Mouse (Mus musculus) kidney, embryonic 16.5 days (tissue): ENCODE measurements around the gene Kmt5b. TPM values are rescaled to one million over a fixed set of nuclear protein-coding genes. Genes with fewer than 3 reads are reported as not detected.

Source experiments
- ATAC-seq: fragments of 200-750 bp; cut with Nextera tagmentation; 2 replicates; pipeline ENCODE4 v1.8.0; 2017; ENCODE audit warnings: moderate TSS enrichment; ENCODE audit not compliant: low FRiP score, low TSS enrichment
- H3K27ac ChIP-seq: fragments of 300-500 bp; sonication (generic); 2 replicates; pipeline ENCODE4 v1.5.1; 2014; ENCODE audit warnings: low read length
- H3K27me3 ChIP-seq: fragments of 300-500 bp; sonication (generic); 2 replicates; pipeline ENCODE4 v1.6.1; 2014; ENCODE audit warnings: low read length, control low read depth, mixed read lengths; ENCODE audit not compliant: insufficient read depth
- H3K36me3 ChIP-seq: fragments of 300-500 bp; sonication (generic); 2 replicates; pipeline ENCODE4 v1.6.1; 2014; ENCODE audit warnings: low read length, control low read depth, mixed read lengths; ENCODE audit not compliant: insufficient read depth
- H3K4me1 ChIP-seq: fragments of 300-500 bp; sonication (generic); 2 replicates; pipeline ENCODE4 v1.6.1; 2014; ENCODE audit warnings: low read length, control low read depth, mixed read lengths; ENCODE audit not compliant: insufficient read depth
- H3K4me2 ChIP-seq: fragments of 300-500 bp; sonication (generic); replicated peaks from 2 replicates; pipeline ENCODE4 v1.6.1; 2014; ENCODE audit warnings: low read depth, low read length
- H3K4me3 ChIP-seq: fragments of 300-500 bp; sonication (generic); 2 replicates; pipeline ENCODE4 v1.5.1; 2014; ENCODE audit warnings: mild to moderate bottlenecking, low read length
- H3K9ac ChIP-seq: fragments of 300-500 bp; sonication (generic); replicated peaks from 2 replicates; pipeline ENCODE4 v1.6.1; 2014; ENCODE audit warnings: low read length
- H3K9me3 ChIP-seq: fragments of 300-500 bp; sonication (generic); 2 replicates; pipeline ENCODE4 v1.6.1; 2016; ENCODE audit warnings: low read length, control low read depth
- WGBS: fragments of 180-500 bp; shearing (Covaris S2); extraction: QIAGEN DNeasy Blood & Tissue Kit; methylation state at CpG from one replicate; pipeline ENCODE4 v1.1.7; 2014; 5-methylcytosine and 5-hydroxymethylcytosine counted together
- polyA plus RNA-seq: library from polyadenylated mRNA; unstranded; fragments of >200 nt; fragmentation: Nextera tagmentation; extraction: Ambion mirVana; gene quantifications from 2 replicates; pipeline ENCODE4 v1.2.1, GENCODE M21; 2015

The Kmt5b gene
- polyA plus RNA-seq, 1 experiment from 2014 or later: 28.1 TPM

GRCm38 (mm10) chr19:3739650-3740049, 27.6 kb upstream of the Kmt5b start:
- no peak overlapping the region for H3K4me2 ChIP-seq
- H3K27me3 ChIP-seq: no peaks in the 10 kb centered on the region
- ATAC-seq: no peak
- 87% methylated on average over 7 of the region's 7 CpGs for WGBS
- no peak overlapping the region for H3K9ac ChIP-seq
- no peaks in the 10 kb centered on the region for H3K4me1 ChIP-seq
- no peaks in the 10 kb centered on the region for H3K9me3 ChIP-seq
- H3K27ac ChIP-seq: no peak overlapping the region
- H3K36me3 ChIP-seq: no peaks in the 10 kb centered on the region
- H3K4me3 ChIP-seq: no peak overlapping the region

DNA sequence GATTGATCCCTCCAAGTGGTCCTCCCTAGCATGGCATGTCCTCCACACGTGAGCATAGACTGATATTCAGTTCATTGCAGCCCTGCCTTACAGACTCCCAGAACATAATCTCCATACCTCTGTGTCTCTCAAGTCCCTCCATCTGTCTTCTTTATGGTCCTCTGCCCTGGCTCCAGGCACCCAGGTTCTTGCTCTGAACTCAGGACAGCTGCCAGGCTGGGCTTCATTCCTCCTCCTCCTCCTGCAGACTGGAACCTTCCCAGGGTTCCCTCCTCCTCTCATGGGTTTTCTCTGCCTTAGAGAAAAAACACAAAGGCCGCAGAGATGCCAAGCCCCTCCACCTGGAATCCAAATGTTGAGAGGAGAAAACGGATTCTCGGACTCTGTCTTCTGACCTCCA, 24.5 kb upstream of the Kmt5b start:
- no peak for ATAC-seq
- Histone ChIP-seq H3K4me3 (no peak overlapping the region), H3K4me1 (no peaks in the 10 kb centered on the region), H3K27ac (no peak overlapping the region), H3K9me3 (no peaks in the 10 kb centered on the region), H3K9ac (no peak overlapping the region), H3K4me2 (no peak overlapping the region), H3K36me3 (no peaks in the 10 kb centered on the region), H3K27me3 (no peaks in the 10 kb centered on the region)
- WGBS: 37% methylated on average over 4 of the region's 4 CpGs

- Histone ChIP-seq H3K27me3 (no peaks in the 10 kb centered on the region), H3K9ac (no peak overlapping the region), H3K4me1 (no peaks in the 10 kb centered on the region), H3K36me3 (no peaks in the 10 kb centered on the region), H3K27ac (no peak overlapping the region), H3K4me2 (no peak overlapping the region), H3K4me3 (no peak overlapping the region), H3K9me3 (0 out of 2 replicates have a peak, but pooled peaks cover under 1% of the 10 kb centered on the region)
- 86% methylated on average over 7 of the region's 7 CpGs for WGBS
- no peak for ATAC-seq
Observed at GRCm38 (mm10) chr19:3743362-3743761, 23.9 kb upstream of the Kmt5b start.

GRCm38 (mm10) chr19:3743851-3744512, 23.2 kb upstream of the Kmt5b start:
- Histone ChIP-seq H3K9ac (peak overlapping the region; percentile 71), H3K9me3 (0 out of 2 replicates have a peak, but pooled peaks cover 2% of the 10 kb centered on the region), H3K4me3 (peak overlapping the region; percentile 55), H3K36me3 (no peaks in the 10 kb centered on the region), H3K4me2 (peak overlapping the region; percentile 55), H3K4me1 (no peaks in the 10 kb centered on the region), H3K27ac (peak overlapping the region; percentile 79), H3K27me3 (no peaks in the 10 kb centered on the region)
- 1% methylated on average over 13 of the region's 13 CpGs for WGBS
- ATAC-seq: peak; percentile 65; the same call in 1 of the 2 replicates

DNA sequence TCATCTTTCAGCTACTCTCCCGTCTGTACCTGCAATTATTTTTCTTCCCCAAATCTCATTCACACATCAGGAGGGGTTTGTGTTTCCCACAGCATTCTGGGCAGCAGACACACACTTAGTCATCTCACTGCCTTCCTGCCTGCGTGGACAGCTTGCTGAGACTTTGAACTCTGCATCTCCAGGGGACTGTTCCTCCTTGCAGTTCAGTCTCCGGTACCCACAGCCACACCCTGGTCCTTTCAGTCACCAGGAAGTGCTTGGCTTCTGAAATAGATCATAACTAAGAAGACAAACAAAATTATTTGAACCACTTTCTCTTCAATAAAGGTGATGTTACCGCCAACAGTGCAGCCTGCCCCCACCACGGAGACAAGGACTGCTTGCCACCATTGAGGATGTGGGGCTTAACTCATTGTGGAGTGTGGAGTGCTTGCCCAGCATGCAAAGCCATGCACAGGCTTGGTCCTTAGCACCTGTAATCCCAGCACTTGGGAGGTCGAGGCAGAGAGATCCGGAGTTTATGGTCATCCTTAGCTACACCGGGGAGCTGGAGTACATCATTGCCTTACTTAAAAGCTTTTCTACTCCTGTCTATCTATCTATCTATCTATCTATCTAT, 14.5 kb upstream of the Kmt5b start:
- Histone ChIP-seq H3K27me3 (no peaks in the 10 kb centered on the region), H3K9ac (no peak overlapping the region), H3K27ac (no peak overlapping the region), H3K4me2 (no peak overlapping the region), H3K4me3 (no peak overlapping the region), H3K4me1 (no peaks in the 10 kb centered on the region), H3K9me3 (0 out of 2 replicates have a peak, but pooled peaks cover 2% of the 10 kb centered on the region), H3K36me3 (no peaks in the 10 kb centered on the region)
- WGBS: 43% methylated on average over 8 of the region's 8 CpGs
- no peak for ATAC-seq

- no peak for ATAC-seq
- no peaks in the 10 kb centered on the region for H3K27me3 ChIP-seq
- no peak overlapping the region for H3K4me2 ChIP-seq
- no peak overlapping the region for H3K27ac ChIP-seq
- H3K36me3 ChIP-seq: no peaks in the 10 kb centered on the region
- 73% methylated on average over 1 of the region's 1 CpGs for WGBS
- no peak overlapping the region for H3K9ac ChIP-seq
- H3K9me3 ChIP-seq: 0 out of 2 replicates have a peak, but pooled peaks cover 2% of the 10 kb centered on the region
- H3K4me1 ChIP-seq: no peaks in the 10 kb centered on the region
- H3K4me3 ChIP-seq: no peak overlapping the region
Observed at GRCm38 (mm10) chr19:3753240-3753633, 14.0 kb upstream of the Kmt5b start.

DNA sequence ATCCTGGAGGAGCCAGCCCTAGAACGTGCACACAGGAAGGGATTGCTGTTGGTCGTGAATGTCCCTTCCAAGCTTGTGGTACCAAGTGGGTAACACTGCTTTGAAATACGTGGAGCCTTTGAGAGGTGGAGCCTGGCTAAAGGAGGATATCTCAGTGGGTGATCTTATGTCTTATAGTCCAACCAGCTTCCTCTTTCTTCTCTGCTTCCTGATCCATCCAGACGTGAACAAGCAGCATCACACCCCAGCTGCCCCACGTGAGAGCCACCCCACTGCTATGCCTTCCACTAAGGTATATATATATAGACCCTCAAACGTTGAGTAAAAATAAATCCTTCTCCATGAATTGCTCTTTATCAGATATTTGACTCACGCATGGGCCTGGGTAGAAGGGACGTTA, 13.5 kb upstream of the Kmt5b start:
- 42% methylated on average over 8 of the region's 8 CpGs for WGBS
- no peaks in the 10 kb centered on the region for H3K9me3 ChIP-seq
- H3K9ac ChIP-seq: no peak overlapping the region
- no peaks in the 10 kb centered on the region for H3K4me1 ChIP-seq
- H3K4me2 ChIP-seq: no peak overlapping the region
- no peak for ATAC-seq
- H3K27ac ChIP-seq: no peak overlapping the region
- H3K27me3 ChIP-seq: no peaks in the 10 kb centered on the region
- no peak overlapping the region for H3K4me3 ChIP-seq
- no peaks in the 10 kb centered on the region for H3K36me3 ChIP-seq

DNA sequence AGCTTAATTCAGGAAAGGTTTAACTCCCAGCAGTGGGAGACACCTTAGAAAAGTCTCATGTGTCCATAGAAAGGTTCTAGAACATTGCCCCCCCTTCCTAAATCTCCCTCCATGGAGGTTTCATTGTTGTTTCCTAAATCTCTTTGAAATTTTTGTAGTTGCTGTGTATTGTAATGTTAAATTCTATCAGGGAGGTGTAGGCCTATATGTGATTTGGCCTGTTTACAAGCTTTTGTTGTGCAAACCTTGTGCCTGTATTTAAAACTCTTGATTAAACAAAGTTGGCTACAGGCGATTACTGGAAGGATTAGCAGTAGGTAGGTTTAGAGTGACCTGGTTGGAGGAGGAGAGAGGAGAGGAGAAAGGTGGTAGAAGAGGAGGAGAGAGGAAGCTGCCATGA, 9.4 kb upstream of the Kmt5b start:
- H3K9ac ChIP-seq: no peak overlapping the region
- WGBS: 62% methylated on average over 1 of the region's 1 CpGs
- no peak for ATAC-seq

DNA sequence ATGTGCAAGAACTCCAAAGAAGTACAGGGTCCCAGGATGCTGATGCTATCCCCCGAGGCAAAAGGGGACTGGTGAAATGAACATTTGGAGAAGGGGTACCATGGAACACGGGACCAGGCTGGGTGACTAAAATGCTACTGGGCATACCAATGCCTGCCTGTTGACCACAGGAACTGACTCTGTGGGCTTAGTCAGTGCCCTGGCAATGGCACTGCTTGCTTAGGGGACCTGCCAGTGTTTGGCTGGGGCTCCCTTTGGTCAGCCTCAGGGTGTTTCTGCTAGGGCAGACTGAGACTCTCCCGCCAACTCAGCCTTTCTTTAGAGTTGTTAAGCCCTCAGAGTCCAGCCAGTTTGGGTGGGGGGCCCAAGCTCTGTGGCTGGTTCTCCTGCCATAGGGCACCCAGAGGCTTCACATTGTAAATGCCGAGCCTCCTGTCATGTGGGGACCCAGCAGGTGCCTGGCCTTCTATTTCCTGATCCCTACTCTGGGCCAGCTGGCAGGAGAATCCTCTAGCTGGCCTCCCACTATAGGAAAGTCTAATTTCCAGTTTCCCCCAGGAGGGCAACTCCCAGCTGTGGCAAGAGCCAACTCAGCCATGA, 1.9 kb upstream of the Kmt5b start:
- 87% methylated on average over 4 of the region's 4 CpGs for WGBS
- no peak for ATAC-seq
- Histone ChIP-seq H3K4me2 (no peak overlapping the region), H3K9me3 (no peaks in the 10 kb centered on the region), H3K27me3 (no peaks in the 10 kb centered on the region), H3K9ac (no peak overlapping the region), H3K4me3 (no peak overlapping the region), H3K36me3 (no peaks in the 10 kb centered on the region), H3K4me1 (peaks cover 9% of the 10 kb centered on the region), H3K27ac (no peak overlapping the region)

More for the DNA sequence above, 9.4 kb upstream of the Kmt5b start:
- Histone ChIP-seq H3K4me2 (no peak overlapping the region), H3K4me3 (no peak overlapping the region), H3K27me3 (no peaks in the 10 kb centered on the region), H3K36me3 (no peaks in the 10 kb centered on the region), H3K4me1 (no peaks in the 10 kb centered on the region), H3K27ac (no peak overlapping the region), H3K9me3 (no peaks in the 10 kb centered on the region)

- 84% methylated on average over 5 of the region's 5 CpGs for WGBS
Observed at GRCm38 (mm10) chr19:3766378-3766777, 843 bp upstream of the Kmt5b start.

More at GRCm38 (mm10) chr19:3766378-3766777, 843 bp upstream of the Kmt5b start:
- H3K27me3 ChIP-seq: no peaks in the 10 kb centered on the region
- peaks cover 11% of the 10 kb centered on the region for H3K4me1 ChIP-seq
- peak overlapping the region; percentile 85; the same call in 1 of the 2 replicates for H3K4me3 ChIP-seq
- ATAC-seq: no peak
- H3K9me3 ChIP-seq: no peaks in the 10 kb centered on the region
- peak overlapping the region; percentile 83 for H3K4me2 ChIP-seq
- H3K9ac ChIP-seq: no peak overlapping the region
- H3K27ac ChIP-seq: no peak overlapping the region
- no peaks in the 10 kb centered on the region for H3K36me3 ChIP-seq
